Mouse (Mus musculus) C2C12 (cell line): ENCODE data around the gene Clcf1. TPM values are rescaled to one million over a fixed set of nuclear protein-coding genes. Genes with fewer than 3 reads are reported as not detected.
"Not testable (repeated sequence)": the region's sequence is repeated elsewhere in the genome, so short reads cannot be mapped to it uniquely, and the experiment has no call there.

Experiments used
- H3K27me3 ChIP-seq: one replicate; pipeline ENCODE4 v1.6.1; 2011; ENCODE audit not compliant: control insufficient read depth, insufficient read depth, insufficient read length
- H3K36me3 ChIP-seq: one replicate; pipeline ENCODE4 v1.6.1; 2011; ENCODE audit not compliant: control insufficient read depth, insufficient read depth
- H3K4me3 ChIP-seq: one replicate; pipeline ENCODE4 v1.5.1; 2011; ENCODE audit warnings: mild to moderate bottlenecking, control low read depth; ENCODE audit not compliant: poor library complexity, insufficient read depth, severe bottlenecking
- H3K79me2 ChIP-seq: one replicate; pipeline ENCODE4 v1.6.1; 2011; ENCODE audit not compliant: control insufficient read depth, insufficient read depth
- H3K79me3 ChIP-seq: one replicate; pipeline ENCODE4 v1.6.1; 2011; ENCODE audit warnings: low read depth, control low read depth
- H3ac ChIP-seq: one replicate; pipeline ENCODE3; 2011; ENCODE audit warnings: low read depth; ENCODE audit not compliant: control insufficient read depth, insufficient read length
- CEBPB ChIP-seq: IDR thresholded peaks from one replicate; pipeline ENCODE4 v1.6.1; 2011; ENCODE audit warnings: low read depth, mild to moderate bottlenecking, control low read depth, moderate library complexity
- CTCF ChIP-seq: IDR thresholded peaks from one replicate; pipeline ENCODE4 v1.5.1; 2011; ENCODE audit not compliant: control insufficient read depth, insufficient read depth, insufficient read length
- FOSL1 ChIP-seq: IDR thresholded peaks from one replicate; pipeline ENCODE4 v1.8.0; 2011; ENCODE audit warnings: mild to moderate bottlenecking, low read length; ENCODE audit not compliant: poor library complexity, insufficient read depth, severe bottlenecking
- MAX ChIP-seq: IDR thresholded peaks from one replicate; pipeline ENCODE4 v1.6.1; 2011; ENCODE audit warnings: mild to moderate bottlenecking, control low read depth
- MYOD1 ChIP-seq: IDR thresholded peaks from one replicate; pipeline ENCODE4 v1.6.1; 2011; ENCODE audit warnings: low read depth; ENCODE audit not compliant: control insufficient read depth, insufficient read length
- MYOG ChIP-seq: IDR thresholded peaks from one replicate; pipeline ENCODE4 v1.6.1; 2011; ENCODE audit not compliant: control insufficient read depth, insufficient read length; ENCODE audit errors: extremely low read depth
- USF1 ChIP-seq: IDR thresholded peaks from one replicate; pipeline ENCODE4 v1.6.1; 2011; ENCODE audit warnings: low read depth, mild to moderate bottlenecking, control low read depth, moderate library complexity
- polyA plus RNA-seq: library from polyadenylated mRNA; unstranded; fragments of >200 nt; fragmentation: generic; extraction: Trizol; gene quantifications from one replicate; pipeline ENCODE4 v1.2.1, GENCODE M21; 2012; ENCODE audit warnings: missing spikeins

Clcf1 gene
- polyA plus RNA-seq, 1 experiment = 24.8 TPM

DNA sequence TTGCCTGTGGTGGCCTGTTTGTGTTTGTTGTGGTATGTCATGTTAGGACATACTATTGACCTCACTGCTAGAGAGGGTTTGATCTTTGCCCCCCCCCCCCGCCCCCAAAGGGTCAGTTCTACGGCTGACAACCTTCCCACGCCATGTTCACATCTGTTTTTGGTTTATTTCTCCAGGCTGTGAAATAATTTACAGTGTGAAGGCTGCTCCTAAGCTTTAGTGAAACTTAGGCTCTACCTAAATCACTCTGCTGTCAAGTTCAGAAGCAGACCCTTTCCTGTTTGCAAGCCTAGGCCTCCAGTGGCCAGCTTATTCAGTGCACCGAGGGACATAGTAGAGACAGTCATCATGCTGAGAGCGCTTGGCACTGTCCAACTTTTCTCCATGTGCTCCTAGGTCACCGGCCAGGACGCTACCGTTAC, 26.2 kb downstream of the Clcf1 start:
- H3K79me3 ChIP-seq = no peaks in the 10 kb centered on the region
- no peaks in the 10 kb centered on the region for H3K79me2 ChIP-seq
- no peaks in the 10 kb centered on the region for H3K27me3 ChIP-seq
- no peak overlapping the region for H3K4me3 ChIP-seq
- TF ChIP-seq USF1 (no peak), FOSL1 (no peak), MAX (no peak), CTCF (no peak)
- no peak overlapping the region for H3ac ChIP-seq
- no peaks in the 10 kb centered on the region for H3K36me3 ChIP-seq

DNA sequence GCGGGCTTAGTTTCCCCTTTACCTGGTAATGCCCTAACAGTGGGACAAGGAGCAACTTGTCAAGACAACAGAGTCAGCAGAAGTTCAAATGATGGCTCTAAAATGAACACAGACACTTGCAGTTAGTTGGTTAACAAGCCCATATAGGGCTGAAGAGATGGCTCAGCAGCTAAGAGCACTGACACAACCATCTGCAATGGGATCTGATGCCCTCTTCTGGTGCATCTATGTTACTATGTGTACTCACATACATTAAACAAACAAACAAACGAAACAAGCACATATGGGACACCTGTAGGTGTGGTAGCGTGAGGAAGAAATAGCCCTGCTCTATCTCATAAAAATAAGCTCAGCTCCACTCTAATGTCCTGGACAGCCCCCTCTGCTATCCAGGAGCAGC, 28.4 kb downstream of the Clcf1 start:
- Histone ChIP-seq H3K4me3 (no peak overlapping the region), H3K36me3 (no peaks in the 10 kb centered on the region), H3K79me2 (no peaks in the 10 kb centered on the region), H3K79me3 (no peaks in the 10 kb centered on the region), H3ac (no peak overlapping the region), H3K27me3 (no peaks in the 10 kb centered on the region)
- no peak for TF ChIP-seq FOSL1
- no peak for TF ChIP-seq USF1
- no peak for TF ChIP-seq CTCF
- TF ChIP-seq MYOG = no peak
- TF ChIP-seq MYOD1 = no peak
- TF ChIP-seq CEBPB = no peak
- TF ChIP-seq MAX = no peak

DNA sequence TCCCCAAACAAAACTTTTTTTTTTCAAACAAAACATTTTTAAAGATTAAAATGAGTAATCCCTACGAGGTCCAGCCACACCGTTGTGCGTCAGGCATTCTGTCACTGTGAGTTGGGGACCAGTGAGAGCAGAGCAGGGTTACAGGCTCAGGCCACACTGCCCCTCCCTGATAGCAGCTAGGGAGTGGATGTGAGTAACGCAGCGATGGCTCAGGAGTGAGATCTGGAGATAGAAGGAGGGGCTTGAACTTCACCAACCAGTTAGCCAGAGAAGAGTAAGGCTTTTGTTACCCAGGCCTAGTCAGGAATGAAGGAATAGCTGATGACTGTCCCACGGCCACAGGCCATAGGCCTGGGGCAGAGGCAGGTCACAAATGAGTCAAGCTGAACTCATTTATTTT, 30.7 kb downstream of the Clcf1 start:
- H3ac ChIP-seq = no peak overlapping the region
- TF ChIP-seq FOSL1 (peak; percentile 12), MYOG (no peak), MAX (no peak), CTCF (no peak), CEBPB (no peak), MYOD1 (no peak), USF1 (no peak)

DNA sequence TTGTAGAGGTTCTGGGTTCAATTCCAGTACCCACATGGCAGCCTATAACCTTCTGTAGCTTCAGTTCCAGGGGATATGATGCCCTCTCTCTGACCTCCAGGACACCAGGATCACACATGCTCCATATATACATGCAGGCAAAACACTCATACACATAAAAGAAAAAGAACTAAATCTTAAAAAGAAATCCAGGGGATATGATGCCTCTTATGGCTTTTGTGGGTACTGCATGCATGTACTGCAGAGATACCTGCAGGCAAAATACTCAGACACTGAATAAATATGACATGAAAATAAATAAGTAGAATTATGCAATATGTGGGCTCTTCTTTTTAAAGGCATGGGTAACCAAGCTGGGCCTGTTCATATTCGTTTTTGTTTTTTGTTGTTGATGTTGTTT, 33.0 kb downstream of the Clcf1 start:
- H3K27me3 ChIP-seq = no peaks in the 10 kb centered on the region
- H3K36me3 ChIP-seq = no peaks in the 10 kb centered on the region
- no peaks in the 10 kb centered on the region for H3K79me2 ChIP-seq
- no peaks in the 10 kb centered on the region for H3K79me3 ChIP-seq
- no peak for TF ChIP-seq MYOG
- no peak for TF ChIP-seq MAX
- no peak for TF ChIP-seq FOSL1
- no peak for TF ChIP-seq CTCF
- TF ChIP-seq MYOD1 = no peak
- TF ChIP-seq USF1 = no peak
- no peak for TF ChIP-seq CEBPB
- no peak overlapping the region for H3ac ChIP-seq
- no peak overlapping the region for H3K4me3 ChIP-seq

More for the DNA sequence above, 30.7 kb downstream of the Clcf1 start:
- Histone ChIP-seq H3K79me2 (no peaks in the 10 kb centered on the region), H3K4me3 (no peak overlapping the region), H3K79me3 (no peaks in the 10 kb centered on the region), H3K36me3 (no peaks in the 10 kb centered on the region), H3K27me3 (no peaks in the 10 kb centered on the region)

DNA sequence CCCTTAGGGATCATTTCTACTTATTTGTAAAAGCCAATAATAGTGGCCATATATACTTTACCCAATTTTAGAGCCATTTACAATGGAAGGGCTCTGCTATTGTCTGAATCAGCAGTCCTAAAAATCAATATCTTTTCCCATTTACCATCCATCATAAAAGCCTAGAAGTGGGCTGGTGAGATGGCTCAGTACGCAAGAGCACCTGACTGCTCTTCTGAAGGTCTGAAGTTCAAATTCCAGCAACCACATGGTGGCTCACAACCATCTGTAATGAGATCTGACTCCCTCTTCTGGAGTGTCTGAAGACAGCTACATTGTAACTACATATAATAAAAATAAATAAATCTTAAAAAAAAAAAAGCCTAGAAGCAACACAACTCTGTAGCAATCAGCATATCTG, 34.6 kb downstream of the Clcf1 start:
- H3ac ChIP-seq, H3K4me3 ChIP-seq, H3K27me3 ChIP-seq, H3K36me3 ChIP-seq, H3K79me3 ChIP-seq, H3K79me2 ChIP-seq: not testable (repeated sequence)

DNA sequence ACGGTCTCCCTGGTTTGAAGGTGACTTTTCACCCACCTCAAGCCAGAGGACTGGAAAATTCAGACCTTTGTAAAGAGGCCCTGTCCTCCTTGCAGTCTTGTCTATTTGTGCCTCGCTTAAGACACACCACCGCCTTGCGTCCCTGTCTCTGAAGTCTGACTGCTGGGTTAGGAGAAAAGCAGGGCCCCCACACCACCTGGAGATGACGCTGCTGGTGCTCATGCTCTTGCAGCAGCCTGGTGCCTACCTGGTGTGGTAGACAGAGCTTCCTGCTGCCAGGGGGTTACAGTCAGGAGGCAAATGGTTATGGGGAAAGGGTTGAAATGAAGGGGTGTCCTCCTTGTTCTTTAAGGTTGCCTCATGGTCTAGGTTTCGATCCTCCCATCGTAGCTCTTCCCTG, 40.2 kb downstream of the Clcf1 start:
- no peaks in the 10 kb centered on the region for H3K79me3 ChIP-seq
- H3K79me2 ChIP-seq = no peaks in the 10 kb centered on the region
- no peak overlapping the region for H3ac ChIP-seq
- TF ChIP-seq USF1 (no peak), MYOD1 (no peak), FOSL1 (no peak), MAX (no peak), MYOG (no peak), CTCF (no peak), CEBPB (no peak)
- no peaks in the 10 kb centered on the region for H3K27me3 ChIP-seq
- no peaks in the 10 kb centered on the region for H3K36me3 ChIP-seq
- no peak overlapping the region for H3K4me3 ChIP-seq
